Mouse (Mus musculus) thymus, adult 2 months (tissue): ENCODE data around the gene Prlh.

Source experiments
- CTCF ChIP-seq: fragments of 200-500 bp; IDR thresholded peaks from 2 replicates; pipeline ENCODE4 v1.5.1; 2012; ENCODE audit warnings: mild to moderate bottlenecking, control low read depth, low read length, moderate library complexity, borderline replicate concordance; ENCODE audit not compliant: control insufficient read depth, poor library complexity, insufficient read depth; ENCODE audit errors: extremely low read depth
- POLR2A ChIP-seq: fragments of 200-500 bp; IDR thresholded peaks from 2 replicates; pipeline ENCODE4 v1.6.1; 2012; ENCODE audit warnings: mild to moderate bottlenecking, low read length, control low read depth, moderate library complexity; ENCODE audit not compliant: control insufficient read depth, poor library complexity, insufficient read depth; ENCODE audit errors: extremely low read depth

GRCm38 (mm10) chr1:90903971-90904458 lies 48.9 kb upstream of the Prlh start:
- TF ChIP-seq CTCF (no peak), POLR2A (no peak)
